Mouse (Mus musculus) 416B (cell line): ENCODE measurements around the gene Nox3.

Experiments used
- DNase-seq: peaks from one replicate; pipeline ENCODE4 v3.0.0; 2011; ENCODE audit warnings: low read depth

The Nox3 gene

DNA sequence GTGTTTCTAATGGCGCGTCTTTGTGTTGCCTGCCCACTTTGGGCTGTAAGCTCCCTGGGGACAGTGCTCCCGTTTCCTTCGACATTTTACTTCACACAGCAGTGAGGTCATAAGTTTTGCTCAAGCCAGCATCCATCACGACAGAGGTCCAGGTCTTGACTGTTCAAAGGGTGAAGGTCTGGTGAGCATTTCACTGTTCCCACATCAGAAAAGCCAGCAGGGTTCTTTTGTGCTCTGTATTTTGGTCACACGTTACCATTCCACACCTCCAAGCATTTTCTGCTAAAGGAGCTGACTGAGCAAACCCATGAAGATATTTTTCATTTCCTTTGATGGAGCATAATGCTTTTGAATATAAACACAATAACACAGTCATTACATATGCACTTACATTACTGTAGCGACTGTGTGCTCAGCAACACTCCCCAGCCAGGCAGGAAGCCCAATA, 85.7 kb downstream of the Nox3 start:
- DNase-seq: no peak

DNA sequence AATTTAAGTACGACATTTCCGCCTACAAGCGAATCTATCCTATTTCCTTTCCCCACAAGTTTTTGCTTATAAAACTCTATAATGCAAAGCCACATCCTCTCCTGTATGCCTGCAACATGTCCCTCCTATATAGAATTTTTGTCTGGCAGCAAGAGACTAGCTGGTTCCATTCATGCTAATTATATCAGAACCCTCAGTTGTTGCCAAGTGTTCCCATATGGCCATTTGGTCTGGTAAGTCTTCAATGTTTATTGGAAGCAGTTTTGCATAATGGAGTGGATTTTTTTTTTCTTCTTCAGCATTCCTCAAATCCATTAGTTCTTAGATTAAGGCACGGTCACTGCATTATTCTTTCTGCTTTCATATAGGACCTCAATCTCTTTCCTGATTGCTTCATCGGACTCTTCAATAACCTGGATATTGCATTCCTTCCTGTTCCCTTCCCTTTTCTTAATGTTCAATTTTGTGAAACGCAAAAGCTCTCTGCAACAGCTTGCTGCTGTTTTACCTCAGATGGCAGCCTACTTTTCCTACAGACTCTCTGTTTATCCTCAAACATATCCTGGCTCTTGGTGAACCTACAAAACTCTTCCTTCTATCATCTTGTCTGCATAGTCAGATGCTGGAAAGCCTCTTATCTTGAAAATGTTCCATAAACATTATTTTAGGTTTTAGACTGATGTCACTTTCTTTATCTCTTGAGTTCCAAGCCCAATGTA, 92.9 kb downstream of the Nox3 start:
- no peak for DNase-seq

DNA sequence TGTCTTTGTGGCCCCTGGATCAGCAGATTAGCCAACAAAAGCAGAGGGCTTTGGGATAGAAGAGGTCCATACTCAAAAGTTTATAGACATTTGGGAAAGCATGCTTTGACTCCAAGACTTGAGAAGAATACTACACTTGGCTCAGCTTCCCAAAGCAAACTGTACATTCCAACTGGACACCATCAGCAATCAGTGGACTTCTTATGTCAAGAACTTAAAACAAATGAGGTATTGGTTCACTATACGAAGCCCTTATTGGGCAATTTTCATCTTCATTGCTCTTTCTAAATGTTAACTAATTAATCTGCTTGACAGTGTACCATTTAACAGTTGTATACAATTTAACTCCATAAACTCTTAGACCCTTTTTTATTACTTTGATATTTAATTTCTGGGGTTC, 97.7 kb downstream of the Nox3 start:
- DNase-seq: no peak

DNA sequence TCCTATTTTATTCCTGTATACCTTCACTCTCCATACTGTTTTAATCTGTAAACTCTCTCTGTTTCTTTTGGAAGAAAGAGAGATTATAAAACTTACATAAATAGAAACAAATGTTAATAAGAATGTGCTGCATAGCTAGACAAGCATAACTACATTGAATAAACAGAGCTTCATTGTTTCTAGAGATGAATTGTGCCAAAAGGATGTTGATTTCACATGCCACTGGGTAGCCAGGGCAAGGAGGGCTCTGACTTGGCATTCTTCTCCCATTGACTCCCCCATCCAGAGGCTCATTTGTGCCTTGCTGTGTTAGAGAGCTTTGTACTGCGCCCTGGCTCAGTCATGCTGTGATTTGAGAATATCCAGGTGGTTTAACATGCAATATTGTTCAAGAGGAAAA, 98.2 kb downstream of the Nox3 start:
- no peak for DNase-seq

DNA sequence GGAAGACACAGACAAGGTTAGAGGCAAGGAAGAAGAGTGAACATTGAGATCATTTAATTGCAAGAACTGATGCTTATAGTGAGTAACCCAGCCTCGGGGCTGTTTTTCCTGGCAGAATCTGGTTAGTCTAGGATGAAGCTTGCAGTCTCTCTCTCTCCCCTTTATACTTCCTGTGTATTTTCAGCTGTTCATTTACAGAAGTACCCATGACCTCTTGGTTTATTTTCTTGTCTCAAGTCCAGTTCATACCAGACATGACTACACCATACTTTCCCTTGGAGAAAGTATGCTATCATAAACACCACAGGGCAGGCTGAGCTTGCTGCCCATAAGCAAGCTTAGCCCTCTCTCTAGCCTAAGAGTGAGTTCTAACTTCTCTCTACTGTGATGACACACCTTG, 98.9 kb downstream of the Nox3 start:
- DNase-seq: no peak
